Mouse (Mus musculus) hindbrain, embryonic 16.5 days (tissue): ENCODE measurements around the gene Inpp5f. TPM values are rescaled to one million over a fixed set of nuclear protein-coding genes. Genes with fewer than 3 reads are reported as not detected.

Experiments used
- ATAC-seq: fragments of 200-750 bp; cut with Nextera tagmentation; 2 replicates; pipeline ENCODE4 v1.8.0; 2017; ENCODE audit warnings: moderate TSS enrichment, moderate library complexity
- H3K27ac ChIP-seq: fragments of 300-500 bp; sonication (generic); 2 replicates; pipeline ENCODE4 v1.5.1; 2014; ENCODE audit warnings: low read depth, mild to moderate bottlenecking, control low read depth, low read length, moderate library complexity
- H3K27me3 ChIP-seq: fragments of 300-500 bp; sonication (generic); replicated peaks from 2 replicates; pipeline ENCODE4 v1.6.1; 2014; ENCODE audit warnings: low read length; ENCODE audit not compliant: control insufficient read depth, insufficient read depth
- H3K36me3 ChIP-seq: fragments of 300-500 bp; sonication (generic); 2 replicates; pipeline ENCODE4 v1.6.1; 2014; ENCODE audit warnings: mild to moderate bottlenecking, low read length, moderate library complexity, mixed read lengths; ENCODE audit not compliant: control insufficient read depth, insufficient read depth
- H3K4me1 ChIP-seq: fragments of 300-500 bp; sonication (generic); 2 replicates; pipeline ENCODE4 v1.6.1; 2014; ENCODE audit warnings: low read depth, low read length; ENCODE audit not compliant: control insufficient read depth, insufficient read depth
- H3K4me2 ChIP-seq: fragments of 300-500 bp; sonication (generic); 2 replicates; pipeline ENCODE4 v1.6.1; 2014; ENCODE audit warnings: mild to moderate bottlenecking, low read length, control low read depth, moderate library complexity
- H3K4me3 ChIP-seq: fragments of 300-500 bp; sonication (generic); 2 replicates; pipeline ENCODE4 v1.5.1; 2014; ENCODE audit warnings: mild to moderate bottlenecking, low read length, control low read depth, moderate library complexity
- H3K9ac ChIP-seq: fragments of 300-500 bp; sonication (generic); 2 replicates; pipeline ENCODE4 v1.6.1; 2014; ENCODE audit warnings: low read depth, mild to moderate bottlenecking, control low read depth, low read length, moderate library complexity
- H3K9me3 ChIP-seq: fragments of 300-500 bp; sonication (generic); 2 replicates; pipeline ENCODE4 v1.6.1; 2014; ENCODE audit warnings: mild to moderate bottlenecking, low read length, moderate library complexity; ENCODE audit not compliant: control insufficient read depth
- WGBS: fragments of 180-500 bp; shearing (Covaris S2); extraction: QIAGEN DNeasy Blood & Tissue Kit; methylation state at CpG from one replicate; pipeline ENCODE4 v1.1.7; 2014; 5-methylcytosine and 5-hydroxymethylcytosine counted together
- polyA plus RNA-seq: library from polyadenylated mRNA; unstranded; fragments of >200 nt; fragmentation: Nextera tagmentation; extraction: Ambion mirVana; gene quantifications from 2 replicates; pipeline ENCODE4 v1.2.1, GENCODE M21; 2015

The Inpp5f gene
- polyA plus RNA-seq, 1 experiment from 2014 or later: 494 TPM

GRCm38 (mm10) chr7:128612521-128613181 lies 1.5 kb downstream of the Inpp5f start:
- H3K27me3 ChIP-seq: no peaks in the 10 kb centered on the region
- ATAC-seq: no peak
- peak overlapping the region; percentile 85 for H3K4me2 ChIP-seq
- no peak overlapping the region for H3K27ac ChIP-seq
- H3K4me1 ChIP-seq: peaks cover 12% of the 10 kb centered on the region
- no peak overlapping the region for H3K9ac ChIP-seq
- 83% methylated on average over 12 of the region's 12 CpGs for WGBS
- H3K36me3 ChIP-seq: no peaks in the 10 kb centered on the region
- no peak overlapping the region; the same call in 1 of the 2 replicates for H3K4me3 ChIP-seq
- H3K9me3 ChIP-seq: no peaks in the 10 kb centered on the region

- ATAC-seq: no peak
- Histone ChIP-seq H3K4me3 (no peak overlapping the region), H3K27me3 (no peaks in the 10 kb centered on the region), H3K4me2 (no peak overlapping the region), H3K36me3 (no peaks in the 10 kb centered on the region), H3K9me3 (no peaks in the 10 kb centered on the region), H3K27ac (no peak overlapping the region), H3K4me1 (peaks cover 12% of the 10 kb centered on the region), H3K9ac (no peak overlapping the region)
- WGBS: 91% methylated on average over 2 of the region's 2 CpGs
Observed at GRCm38 (mm10) chr7:128613578-128613977, 2.5 kb downstream of the Inpp5f start.

- H3K27ac ChIP-seq: no peak overlapping the region
- H3K4me2 ChIP-seq: no peak overlapping the region
- H3K9me3 ChIP-seq: no peaks in the 10 kb centered on the region
- no peak for ATAC-seq
- H3K27me3 ChIP-seq: no peaks in the 10 kb centered on the region
- WGBS: 78% methylated on average over 1 of the region's 1 CpGs
- no peak overlapping the region for H3K4me3 ChIP-seq
- no peak overlapping the region for H3K9ac ChIP-seq
- peaks cover 4% of the 10 kb centered on the region for H3K4me1 ChIP-seq
- no peaks in the 10 kb centered on the region for H3K36me3 ChIP-seq
Observed at GRCm38 (mm10) chr7:128617587-128617986, 6.5 kb downstream of the Inpp5f start.

- Histone ChIP-seq H3K27me3 (no peaks in the 10 kb centered on the region), H3K36me3 (no peaks in the 10 kb centered on the region), H3K27ac (no peak overlapping the region), H3K4me2 (no peak overlapping the region), H3K9ac (no peak overlapping the region), H3K4me3 (no peak overlapping the region), H3K4me1 (no peaks in the 10 kb centered on the region), H3K9me3 (no peaks in the 10 kb centered on the region)
- ATAC-seq: no peak
- WGBS: 95% methylated on average over 1 of the region's 1 CpGs
Observed at GRCm38 (mm10) chr7:128620178-128620577, 9.1 kb downstream of the Inpp5f start.

GRCm38 (mm10) chr7:128622266-128622961 lies 11.3 kb downstream of the Inpp5f start:
- Histone ChIP-seq H3K9ac (no peak overlapping the region), H3K4me2 (no peak overlapping the region), H3K36me3 (no peaks in the 10 kb centered on the region), H3K27me3 (no peaks in the 10 kb centered on the region), H3K4me1 (no peaks in the 10 kb centered on the region), H3K4me3 (no peak overlapping the region), H3K9me3 (no peaks in the 10 kb centered on the region), H3K27ac (no peak overlapping the region)
- 50% methylated on average over 7 of the region's 7 CpGs for WGBS
- no peak for ATAC-seq

GRCm38 (mm10) chr7:128622994-128623393 lies 11.9 kb downstream of the Inpp5f start:
- 73% methylated on average over 2 of the region's 2 CpGs for WGBS
- ATAC-seq: no peak
- no peaks in the 10 kb centered on the region for H3K9me3 ChIP-seq
- no peaks in the 10 kb centered on the region for H3K36me3 ChIP-seq
- H3K27me3 ChIP-seq: no peaks in the 10 kb centered on the region
- H3K4me1 ChIP-seq: no peaks in the 10 kb centered on the region
- no peak overlapping the region for H3K27ac ChIP-seq
- no peak overlapping the region for H3K9ac ChIP-seq
- H3K4me2 ChIP-seq: no peak overlapping the region
- no peak overlapping the region for H3K4me3 ChIP-seq

GRCm38 (mm10) chr7:128625382-128625781 lies 14.3 kb downstream of the Inpp5f start:
- H3K4me3 ChIP-seq: no peak overlapping the region
- H3K36me3 ChIP-seq: no peaks in the 10 kb centered on the region
- no peaks in the 10 kb centered on the region for H3K27me3 ChIP-seq
- H3K9me3 ChIP-seq: no peaks in the 10 kb centered on the region
- 97% methylated on average over 2 of the region's 2 CpGs for WGBS
- H3K4me2 ChIP-seq: no peak overlapping the region
- no peak for ATAC-seq
- H3K27ac ChIP-seq: no peak overlapping the region
- no peak overlapping the region for H3K9ac ChIP-seq
- no peaks in the 10 kb centered on the region for H3K4me1 ChIP-seq

GRCm38 (mm10) chr7:128626601-128627000 lies 15.5 kb downstream of the Inpp5f start:
- no peak overlapping the region for H3K9ac ChIP-seq
- H3K27me3 ChIP-seq: no peaks in the 10 kb centered on the region
- no peaks in the 10 kb centered on the region for H3K36me3 ChIP-seq
- H3K9me3 ChIP-seq: no peaks in the 10 kb centered on the region
- H3K4me3 ChIP-seq: no peak overlapping the region
- no peaks in the 10 kb centered on the region for H3K4me1 ChIP-seq
- ATAC-seq: no peak
- H3K4me2 ChIP-seq: no peak overlapping the region
- no peak overlapping the region for H3K27ac ChIP-seq
- WGBS: 77% methylated on average over 4 of the region's 5 CpGs

- Histone ChIP-seq H3K27me3 (no peaks in the 10 kb centered on the region), H3K4me3 (no peak overlapping the region), H3K9ac (no peak overlapping the region), H3K27ac (no peak overlapping the region), H3K4me1 (no peaks in the 10 kb centered on the region), H3K9me3 (no peaks in the 10 kb centered on the region), H3K36me3 (no peaks in the 10 kb centered on the region), H3K4me2 (no peak overlapping the region)
- WGBS: 85% methylated on average over 2 of the region's 2 CpGs
- ATAC-seq: no peak
Observed at GRCm38 (mm10) chr7:128627251-128627650, 16.1 kb downstream of the Inpp5f start.
